Mouse (Mus musculus): ENCODE data around the gene Cebpzos.

DNA sequence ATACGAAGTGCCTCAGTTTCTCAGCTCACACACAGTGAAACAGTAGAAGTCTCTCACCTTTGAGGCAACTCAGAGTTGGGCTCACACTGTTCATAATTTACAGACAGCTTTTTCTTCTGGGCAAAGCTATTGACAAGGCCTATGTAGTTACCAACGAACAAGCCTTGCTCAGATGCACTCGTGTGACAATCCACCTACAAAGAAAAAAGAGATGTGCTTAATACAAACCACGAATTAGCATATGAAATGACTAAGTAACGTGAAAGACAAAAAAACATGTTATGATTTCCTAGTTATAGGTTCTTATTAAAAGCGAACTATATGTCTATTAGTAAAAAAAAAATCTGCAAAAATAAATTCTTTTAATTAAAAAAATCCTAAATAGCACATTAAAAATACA, 42.4 kb upstream of the Cebpzos start:
- TF ChIP-seq CTCF (IDR thresholded peaks at IDR 0.05; ENCODE audit: borderline replicate concordance, control insufficient read depth, extremely low read depth, insufficient read depth, low read length, poor library complexity) (no peak), POLR2A (IDR thresholded peaks at IDR 0.05; ENCODE audit: control insufficient read depth, extremely low read depth, insufficient read depth, low read length, poor library complexity) (no peak)
